Mouse (Mus musculus) right cerebral cortex, postnatal 25 days (tissue): ENCODE results near the gene Slc6a1.
"Not testable (repeated sequence)": the region's sequence is repeated elsewhere in the genome, so short reads cannot be mapped to it uniquely, and the experiment has no call there.

Experiments
- DNase-seq: peaks from one replicate; pipeline ENCODE4 v3.0.0; 2022

Slc6a1 gene

GRCm38 (mm10) chr6:114290929-114291328 lies 8.5 kb downstream of the Slc6a1 start:
- DNase-seq = no peak

- DNase-seq = no peak
Measured at GRCm38 (mm10) chr6:114291396-114291795, 9.0 kb downstream of the Slc6a1 start.

GRCm38 (mm10) chr6:114293511-114293910 lies 11.1 kb downstream of the Slc6a1 start:
- DNase-seq = no peak

- no peak for DNase-seq
Measured at GRCm38 (mm10) chr6:114295086-114295485, 12.7 kb downstream of the Slc6a1 start.

GRCm38 (mm10) chr6:114297260-114298002 lies 15.0 kb downstream of the Slc6a1 start:
- no peak for DNase-seq

- DNase-seq = no peak
Measured at GRCm38 (mm10) chr6:114299699-114300098, 17.3 kb downstream of the Slc6a1 start.

- no peak for DNase-seq
Measured at GRCm38 (mm10) chr6:114300737-114301136, 18.3 kb downstream of the Slc6a1 start.

GRCm38 (mm10) chr6:114304668-114305067 lies 22.2 kb downstream of the Slc6a1 start:
- DNase-seq = no peak

GRCm38 (mm10) chr6:114320511-114320910 lies 38.1 kb downstream of the Slc6a1 start:
- DNase-seq = no peak

- no peak for DNase-seq
Measured at GRCm38 (mm10) chr6:114321146-114321545, 38.7 kb downstream of the Slc6a1 start.

GRCm38 (mm10) chr6:114322914-114323313 lies 40.5 kb downstream of the Slc6a1 start:
- DNase-seq = no peak

- DNase-seq = no peak
Measured at GRCm38 (mm10) chr6:114324808-114325207, 42.4 kb downstream of the Slc6a1 start.

GRCm38 (mm10) chr6:114329597-114330470 lies 47.4 kb downstream of the Slc6a1 start:
- DNase-seq = no peak

- DNase-seq = no peak
Measured at GRCm38 (mm10) chr6:114331926-114332325, 49.5 kb downstream of the Slc6a1 start.

- no peak for DNase-seq
Measured at GRCm38 (mm10) chr6:114336128-114336943, 53.9 kb downstream of the Slc6a1 start.

GRCm38 (mm10) chr6:114336944-114337215 lies 54.4 kb downstream of the Slc6a1 start:
- DNase-seq = no peak

GRCm38 (mm10) chr6:114341381-114341780 lies 58.9 kb downstream of the Slc6a1 start:
- not testable (repeated sequence) for DNase-seq

GRCm38 (mm10) chr6:114343740-114344139 lies 61.3 kb downstream of the Slc6a1 start:
- DNase-seq = peak; percentile 59

- peak; percentile 65 for DNase-seq
Measured at GRCm38 (mm10) chr6:114345156-114345555, 62.7 kb downstream of the Slc6a1 start.

GRCm38 (mm10) chr6:114347831-114348754 lies 65.7 kb downstream of the Slc6a1 start:
- peak; percentile 67 for DNase-seq

- DNase-seq = no peak
Measured at GRCm38 (mm10) chr6:114354635-114355034, 72.2 kb downstream of the Slc6a1 start.

- no peak for DNase-seq
Measured at GRCm38 (mm10) chr6:114358171-114358570, 75.7 kb downstream of the Slc6a1 start.
